Mouse (Mus musculus): Measurements from ENCODE around the gene Aars. TPM values are rescaled to one million over a fixed set of nuclear protein-coding genes. Genes with fewer than 3 reads are reported as not detected.
A peak's percentile ranks its signal among the peaks of the same experiment; 100 is the strongest.

The Aars gene
- total and polyA plus RNA-seq, 2 experiments from 2014 or later = 25.6 to 38.9 TPM

- no peak overlapping the region for H3K4me2 ChIP-seq (ENCODE audit: low read depth, low read length)
- H3K9me3 ChIP-seq (replicated peaks; ENCODE audit: control insufficient read depth, low read length) = no peaks in the 10 kb centered on the region
- no peak for DNase-seq (ENCODE audit: low spot score)
- peaks cover 10% of the 10 kb centered on the region; the same call in 1 of the 2 replicates for H3K4me1 ChIP-seq (ENCODE audit: control insufficient read depth, insufficient read depth)
- no peak overlapping the region for H3K27ac ChIP-seq (ENCODE audit: low read depth)
- H3K27me3 ChIP-seq (ENCODE audit: control insufficient read depth, insufficient read depth, low read length) = no peaks in the 10 kb centered on the region
- H3K36me3 ChIP-seq (replicated peaks; ENCODE audit: control insufficient read depth, insufficient read depth, low read length) = peaks cover 56% of the 10 kb centered on the region
- H3K9ac ChIP-seq (replicated peaks; ENCODE audit: low read depth, low read length) = no peak overlapping the region
- no peak for TF ChIP-seq EP300 (IDR thresholded peaks at IDR 0.05; ENCODE audit: low read depth)
- TF ChIP-seq CTCF (IDR thresholded peaks at IDR 0.05; ENCODE audit: low read depth) = no peak
- no peak for ATAC-seq (ENCODE audit: insufficient read depth, low read depth)
- 82% methylated on average over 17 of the region's 17 CpGs for WGBS
- no peak overlapping the region for H3K4me3 ChIP-seq (ENCODE audit: low read depth, low read length)
Measured at GRCm38 (mm10) chr8:111055031-111055634, 22.2 kb downstream of the Aars start.

- H3K4me3 ChIP-seq (ENCODE audit: low read depth, low read length) = no peak overlapping the region
- H3K9me3 ChIP-seq (replicated peaks; ENCODE audit: control insufficient read depth, low read length) = no peaks in the 10 kb centered on the region
- 66% methylated on average over 2 of the region's 2 CpGs for WGBS
- no peak overlapping the region for H3K9ac ChIP-seq (replicated peaks; ENCODE audit: low read depth, low read length)
- H3K36me3 ChIP-seq (replicated peaks; ENCODE audit: control insufficient read depth, insufficient read depth, low read length) = peaks cover 50% of the 10 kb centered on the region
- no peak overlapping the region for H3K27ac ChIP-seq (ENCODE audit: low read depth)
- ATAC-seq (ENCODE audit: insufficient read depth, low read depth) (no peak), DNase-seq (ENCODE audit: low spot score) (no peak)
- peaks cover 10% of the 10 kb centered on the region; the same call in 1 of the 2 replicates for H3K4me1 ChIP-seq (ENCODE audit: control insufficient read depth, insufficient read depth)
- TF ChIP-seq EP300 (IDR thresholded peaks at IDR 0.05; ENCODE audit: low read depth) (no peak), CTCF (IDR thresholded peaks at IDR 0.05; ENCODE audit: low read depth) (no peak)
- H3K27me3 ChIP-seq (ENCODE audit: control insufficient read depth, insufficient read depth, low read length) = no peaks in the 10 kb centered on the region
- H3K4me2 ChIP-seq (ENCODE audit: low read depth, low read length) = no peak overlapping the region
Measured at GRCm38 (mm10) chr8:111055661-111056060, 22.7 kb downstream of the Aars start.

- ATAC-seq (ENCODE audit: insufficient read depth, low read depth) (peak; percentile 96), DNase-seq (ENCODE audit: low spot score) (peak; percentile 95)
- Histone ChIP-seq H3K4me3 (ENCODE audit: low read depth, low read length) (peak within 1 kb of the TSS; percentile 94), H3K4me2 (ENCODE audit: low read depth, low read length) (peak within 1 kb of the TSS; percentile 100), H3K36me3 (replicated peaks; ENCODE audit: control insufficient read depth, insufficient read depth, low read length) (peaks cover 45% of the 10 kb centered on the region), H3K9me3 (replicated peaks; ENCODE audit: control insufficient read depth, low read length) (no peaks in the 10 kb centered on the region), H3K4me1 (ENCODE audit: control insufficient read depth, insufficient read depth) (peaks cover 10% of the 10 kb centered on the region; the same call in 1 of the 2 replicates), H3K27me3 (ENCODE audit: control insufficient read depth, insufficient read depth, low read length) (no peaks in the 10 kb centered on the region), H3K27ac (ENCODE audit: low read depth) (peak within 1 kb of the TSS; percentile 71), H3K9ac (replicated peaks; ENCODE audit: low read depth, low read length) (peak within 1 kb of the TSS; percentile 77)
- WGBS = 1% methylated on average over 56 of the region's 68 CpGs
- TF ChIP-seq EP300 (IDR thresholded peaks at IDR 0.05; ENCODE audit: low read depth) (no peak), CTCF (IDR thresholded peaks at IDR 0.05; ENCODE audit: low read depth) (peak; percentile 93)
Measured at GRCm38 (mm10) chr8:111056158-111056663, 23.3 kb downstream of the Aars start, which contains the start of gene Exosc6. TSS of gene Exosc6 (plus strand) at chr8:111056339.

- Histone ChIP-seq H3K27ac (ENCODE audit: low read depth) (peak overlapping the region; percentile 71), H3K4me1 (ENCODE audit: control insufficient read depth, insufficient read depth) (peaks cover 10% of the 10 kb centered on the region; the same call in 1 of the 2 replicates), H3K9me3 (replicated peaks; ENCODE audit: control insufficient read depth, low read length) (no peaks in the 10 kb centered on the region), H3K4me2 (ENCODE audit: low read depth, low read length) (peak overlapping the region; percentile 100), H3K4me3 (ENCODE audit: low read depth, low read length) (peak overlapping the region; percentile 94), H3K36me3 (replicated peaks; ENCODE audit: control insufficient read depth, insufficient read depth, low read length) (peaks cover 39% of the 10 kb centered on the region), H3K27me3 (ENCODE audit: control insufficient read depth, insufficient read depth, low read length) (no peaks in the 10 kb centered on the region), H3K9ac (replicated peaks; ENCODE audit: low read depth, low read length) (peak overlapping the region; percentile 77)
- under 1% methylated on average over 41 of the region's 63 CpGs for WGBS
- ATAC-seq (ENCODE audit: insufficient read depth, low read depth) (peak; percentile 67), DNase-seq (ENCODE audit: low spot score) (no peak)
- TF ChIP-seq EP300 (IDR thresholded peaks at IDR 0.05; ENCODE audit: low read depth) = no peak
- TF ChIP-seq CTCF (IDR thresholded peaks at IDR 0.05; ENCODE audit: low read depth) = no peak
Measured at GRCm38 (mm10) chr8:111056691-111057293, 23.8 kb downstream of the Aars start.

GRCm38 (mm10) chr8:111058946-111059572 lies 26.1 kb downstream of the Aars start:
- H3K4me1 ChIP-seq (ENCODE audit: control insufficient read depth, insufficient read depth) = peaks cover 10% of the 10 kb centered on the region; the same call in 1 of the 2 replicates
- H3K27ac ChIP-seq (ENCODE audit: low read depth) = no peak overlapping the region
- no peak for TF ChIP-seq EP300 (IDR thresholded peaks at IDR 0.05; ENCODE audit: low read depth)
- TF ChIP-seq CTCF (IDR thresholded peaks at IDR 0.05; ENCODE audit: low read depth) = no peak
- peaks cover 16% of the 10 kb centered on the region for H3K36me3 ChIP-seq (replicated peaks; ENCODE audit: control insufficient read depth, insufficient read depth, low read length)
- ATAC-seq (ENCODE audit: insufficient read depth, low read depth) (no peak), DNase-seq (ENCODE audit: low spot score) (no peak)
- no peaks in the 10 kb centered on the region for H3K9me3 ChIP-seq (replicated peaks; ENCODE audit: control insufficient read depth, low read length)
- no peak overlapping the region for H3K4me2 ChIP-seq (ENCODE audit: low read depth, low read length)
- WGBS = 53% methylated on average over 2 of the region's 2 CpGs
- H3K9ac ChIP-seq (replicated peaks; ENCODE audit: low read depth, low read length) = no peak overlapping the region
- no peak overlapping the region for H3K4me3 ChIP-seq (ENCODE audit: low read depth, low read length)
- no peaks in the 10 kb centered on the region for H3K27me3 ChIP-seq (ENCODE audit: control insufficient read depth, insufficient read depth, low read length)

Data from heart, postnatal 0 days (tissue).